Mouse (Mus musculus) right cerebral cortex, adult 18-20 months (tissue): ENCODE results near the gene Sim2.

Experiments used
- DNase-seq: peaks from one replicate; pipeline ENCODE4 v3.0.0; 2022; ENCODE audit warnings: mixed read lengths

Sim2 gene

DNA sequence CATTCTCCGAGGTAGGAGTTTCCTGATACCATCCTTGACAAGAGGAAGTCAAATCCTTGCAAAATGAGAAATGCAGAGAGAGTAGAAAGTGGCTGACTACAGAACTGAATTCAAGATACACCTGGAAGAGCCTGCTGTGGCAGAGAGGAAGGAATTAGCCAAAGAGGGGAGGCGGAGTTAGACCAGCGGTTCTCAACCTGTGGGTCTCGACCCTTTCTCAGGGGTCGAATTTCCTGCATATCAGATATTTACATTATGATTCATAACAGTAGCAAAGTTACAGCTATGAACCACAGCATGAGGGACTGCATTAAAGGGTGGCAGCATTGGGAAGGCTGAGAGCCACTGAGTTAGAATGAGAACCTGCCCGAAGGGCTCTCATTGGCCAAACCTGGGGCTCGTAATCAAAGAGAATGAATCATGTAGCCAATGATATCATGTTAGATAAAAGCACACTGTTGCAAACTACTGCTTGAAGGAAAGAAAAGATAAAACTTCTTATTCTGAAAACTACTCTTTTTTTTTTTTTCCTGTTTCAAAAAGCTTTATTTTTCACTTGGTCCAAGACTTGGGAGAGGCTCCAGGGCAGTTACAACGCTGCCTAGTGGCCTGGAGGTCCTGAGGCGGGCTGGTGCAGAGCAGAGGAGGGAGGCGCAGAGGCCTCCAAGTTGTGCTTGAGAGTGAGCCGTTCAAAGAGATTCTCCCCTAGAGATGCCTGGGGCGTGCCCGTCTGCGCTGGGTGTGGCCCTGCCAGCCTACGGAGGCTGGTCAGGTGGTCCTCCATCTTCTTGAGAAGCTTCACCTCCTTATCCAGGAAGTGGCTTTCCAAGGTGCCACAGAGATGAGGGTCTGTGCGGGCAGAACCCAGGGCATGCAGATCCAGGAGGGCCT lies 84.2 kb downstream of the Sim2 start:
- no peak for DNase-seq

DNA sequence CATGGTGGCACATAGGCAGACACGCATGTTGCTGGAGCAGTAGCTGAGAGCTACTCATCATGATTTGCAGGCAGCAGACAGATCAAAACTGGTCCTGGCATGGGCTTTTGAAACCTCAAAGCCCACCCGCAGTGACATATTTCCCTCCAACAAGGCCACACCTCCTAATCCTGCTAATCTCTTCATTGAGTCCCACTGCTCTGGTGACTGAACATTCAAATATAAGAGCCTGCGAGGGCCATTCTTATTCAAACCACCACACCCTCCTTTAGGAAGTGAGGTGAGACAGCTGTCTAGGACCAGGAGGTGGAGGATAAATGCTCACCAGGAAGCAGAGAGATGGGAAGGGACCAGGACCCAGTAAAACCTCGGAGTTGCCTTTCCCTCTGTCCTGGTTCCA lies 85.5 kb downstream of the Sim2 start:
- no peak for DNase-seq

DNA sequence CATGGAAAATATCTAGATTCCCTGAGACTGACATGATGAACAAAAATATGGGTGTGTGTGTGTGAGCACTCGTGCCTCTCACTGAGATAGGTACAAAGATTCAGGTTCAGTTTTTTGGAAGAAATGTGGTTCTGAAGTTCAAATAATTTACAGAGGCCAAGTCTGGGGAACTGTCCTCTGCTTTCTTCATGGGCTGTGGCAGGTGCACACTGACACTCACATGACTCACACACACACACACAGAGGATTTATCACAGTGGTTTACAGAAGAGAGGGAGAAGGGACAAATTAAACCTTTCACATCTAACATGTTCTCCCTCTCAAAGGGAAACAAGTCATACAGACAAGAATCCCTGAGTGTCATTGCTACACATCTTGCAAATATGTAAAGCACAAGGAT lies 88.6 kb downstream of the Sim2 start:
- DNase-seq, result no peak

DNA sequence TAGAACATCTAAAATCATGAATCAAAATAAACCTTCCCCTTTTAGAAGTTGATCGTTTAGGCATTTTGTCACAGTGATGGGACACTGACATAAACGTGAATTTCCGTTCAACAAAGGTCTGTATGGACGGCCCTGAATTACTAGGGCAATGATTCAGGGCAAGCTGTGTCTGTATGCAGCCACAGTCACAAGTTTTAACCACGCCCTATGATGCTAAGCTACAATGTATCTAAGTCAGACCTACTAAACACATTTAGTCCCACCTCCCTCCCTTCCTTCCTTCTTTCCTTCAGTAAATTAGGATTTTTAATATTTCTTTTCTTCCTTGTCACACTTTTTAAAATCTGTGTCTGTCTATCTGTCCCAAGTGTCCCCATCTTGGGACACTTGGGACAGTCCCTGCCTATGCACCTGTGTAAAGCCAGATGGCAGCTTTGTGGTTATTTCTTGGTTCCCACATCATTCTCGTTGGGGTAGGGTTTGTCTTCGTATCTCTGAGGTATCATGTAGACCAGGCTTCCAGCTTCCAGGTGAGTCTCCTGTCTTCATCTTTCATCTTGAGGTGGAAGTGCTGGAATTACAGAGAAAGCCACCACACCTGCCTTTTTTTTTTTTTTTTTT lies 90.7 kb downstream of the Sim2 start:
- DNase-seq, result no peak
